Mouse (Mus musculus): ENCODE measurements around the gene Gm9857. TPM values are rescaled to one million over a fixed set of nuclear protein-coding genes. Genes with fewer than 3 reads are reported as not detected.

The Gm9857 gene
- polyA plus RNA-seq, 1 experiment from 2014 or later, result not detected

GRCm38 (mm10) chr3:108900147-108900546 lies 40.1 kb downstream of the Gm9857 start:
- Histone ChIP-seq H3K27me3 (no peaks in the 10 kb centered on the region), H3K36me3 (peaks cover 30% of the 10 kb centered on the region), H3K4me1 (no peaks in the 10 kb centered on the region), H3K4me2 (replicated peaks) (no peak overlapping the region), H3K4me3 (no peak overlapping the region), H3K27ac (no peak overlapping the region), H3K9me3 (no peaks in the 10 kb centered on the region), H3K9ac (no peak overlapping the region)
- ATAC-seq (ENCODE audit: insufficient number of reproducible peaks, insufficient read depth, low FRiP score, low TSS enrichment), result no peak
- 88% methylated on average over 3 of the region's 3 CpGs for WGBS

DNA sequence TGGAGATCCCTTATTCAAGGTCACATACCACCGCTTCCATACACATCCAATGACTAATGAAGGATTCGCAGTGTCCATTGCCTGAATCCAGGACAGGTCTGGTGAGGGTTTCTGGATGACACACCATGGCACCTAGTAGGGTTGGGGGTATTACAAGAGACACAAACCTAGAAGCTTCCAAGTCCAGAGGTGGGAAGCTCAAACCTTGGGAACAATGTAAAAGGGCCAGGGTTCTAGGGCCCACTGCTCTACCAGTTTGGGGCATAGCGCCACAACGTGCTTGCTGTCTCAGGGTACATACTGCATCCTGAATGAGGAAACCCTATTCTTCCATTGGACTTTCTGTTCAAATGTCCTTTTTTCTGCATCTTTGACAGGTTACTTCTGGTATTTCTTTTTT lies 41.6 kb downstream of the Gm9857 start:
- 93% methylated on average over 4 of the region's 4 CpGs for WGBS
- Histone ChIP-seq H3K4me2 (replicated peaks) (no peak overlapping the region), H3K4me3 (no peak overlapping the region), H3K9me3 (no peaks in the 10 kb centered on the region), H3K27ac (no peak overlapping the region), H3K9ac (no peak overlapping the region), H3K27me3 (no peaks in the 10 kb centered on the region), H3K4me1 (no peaks in the 10 kb centered on the region), H3K36me3 (peaks cover 15% of the 10 kb centered on the region)
- no peak for ATAC-seq (ENCODE audit: insufficient number of reproducible peaks, insufficient read depth, low FRiP score, low TSS enrichment)

GRCm38 (mm10) chr3:108892914-108893313 lies 47.3 kb downstream of the Gm9857 start:
- no peaks in the 10 kb centered on the region for H3K4me1 ChIP-seq
- ATAC-seq (ENCODE audit: insufficient number of reproducible peaks, insufficient read depth, low FRiP score, low TSS enrichment), result no peak
- H3K4me3 ChIP-seq, result no peak overlapping the region
- no peaks in the 10 kb centered on the region for H3K9me3 ChIP-seq
- no peak overlapping the region for H3K4me2 ChIP-seq (replicated peaks)
- WGBS, result 73% methylated on average over 4 of the region's 4 CpGs
- no peaks in the 10 kb centered on the region for H3K27me3 ChIP-seq
- H3K36me3 ChIP-seq, result no peaks in the 10 kb centered on the region
- no peak overlapping the region for H3K9ac ChIP-seq
- H3K27ac ChIP-seq, result no peak overlapping the region

GRCm38 (mm10) chr3:108892080-108892479 lies 48.2 kb downstream of the Gm9857 start:
- no peak for ATAC-seq (ENCODE audit: insufficient number of reproducible peaks, insufficient read depth, low FRiP score, low TSS enrichment)
- Histone ChIP-seq H3K36me3 (no peaks in the 10 kb centered on the region), H3K4me3 (no peak overlapping the region), H3K9ac (no peak overlapping the region), H3K9me3 (no peaks in the 10 kb centered on the region), H3K4me1 (no peaks in the 10 kb centered on the region), H3K4me2 (replicated peaks) (no peak overlapping the region), H3K27me3 (no peaks in the 10 kb centered on the region), H3K27ac (no peak overlapping the region)
- 73% methylated on average over 1 of the region's 1 CpGs for WGBS

Other genes with a start within 250 kb of the Gm9857 start
- gene Gpsm2, start 218.1 kb downstream of the Gm9857 start, polyA plus RNA-seq (2016; fragmentation: Nextera tagmentation; extraction: Ambion mirVana), result 77.0 and 82.5 TPM in 2 replicates
- 0.36 and 0.51 TPM in 2 replicates for gene Aknad1, start 200.8 kb downstream of the Gm9857 start, polyA plus RNA-seq (2016; fragmentation: Nextera tagmentation; extraction: Ambion mirVana)
- 29.3 and 31.2 TPM in 2 replicates for gene Stxbp3, start 99.9 kb downstream of the Gm9857 start, polyA plus RNA-seq (2016; fragmentation: Nextera tagmentation; extraction: Ambion mirVana)
- gene Fndc7, start 50.4 kb downstream of the Gm9857 start, polyA plus RNA-seq (2016; fragmentation: Nextera tagmentation; extraction: Ambion mirVana), result 0.14 and 0.17 TPM in 2 replicates
- 82.3 and 91.7 TPM in 2 replicates for gene Prpf38b, start 28.7 kb downstream of the Gm9857 start, polyA plus RNA-seq (2016; fragmentation: Nextera tagmentation; extraction: Ambion mirVana)
- gene Henmt1, start 572 bp downstream of the Gm9857 start, polyA plus RNA-seq (2016; fragmentation: Nextera tagmentation; extraction: Ambion mirVana), result 1.6 and 1.9 TPM in 2 replicates
- 11.6 and 15.1 TPM in 2 replicates for gene Fam102b, start 87.2 kb upstream of the Gm9857 start, polyA plus RNA-seq (2016; fragmentation: Nextera tagmentation; extraction: Ambion mirVana)
- gene Slc25a54, start 140.0 kb upstream of the Gm9857 start, polyA plus RNA-seq (2016; fragmentation: Nextera tagmentation; extraction: Ambion mirVana), result not detected in 2 replicates
- gene Slc25a24, start 182.7 kb upstream of the Gm9857 start, polyA plus RNA-seq (2016; fragmentation: Nextera tagmentation; extraction: Ambion mirVana), result 49.0 and 52.5 TPM in 2 replicates